Mouse (Mus musculus) MEL (cell line): ENCODE measurements around the gene Pgap3. TPM values are rescaled to one million over a fixed set of nuclear protein-coding genes. Genes with fewer than 3 reads are reported as not detected.
A peak's percentile ranks its signal among the peaks of the same experiment; 100 is the strongest.

Experiments used
- DNase-seq: peaks from one replicate; pipeline ENCODE4 v3.0.0; 2011; ENCODE audit warnings: low read depth, low spot score
- H3K27ac ChIP-seq: 2 replicates; pipeline ENCODE4 v1.5.1; 2012; ENCODE audit warnings: low read depth, mild to moderate bottlenecking, control low read depth, low read length, moderate library complexity; ENCODE audit not compliant: control insufficient read depth
- H3K27me3 ChIP-seq, 2 experiments: fragments of 150-350 bp in 1 of 2; sonication (generic) in 1 of 2; 2 replicates each; pipeline ENCODE4 v1.6.1; 2012; ENCODE audit warnings: low read length in 2 of 2, mild to moderate bottlenecking in 2 of 2, improper control_type of control experiment in 1 of 2, moderate library complexity in 1 of 2; ENCODE audit not compliant: insufficient read depth in 2 of 2, control insufficient read depth in 1 of 2
- H3K36me3 ChIP-seq, 2 experiments: 2 replicates each; pipeline ENCODE4 v1.6.1; 2012 to 2014; ENCODE audit warnings: low read length in 2 of 2, improper control_type of control experiment in 1 of 2, inconsistent platforms in 1 of 2, mild to moderate bottlenecking in 1 of 2; ENCODE audit not compliant: insufficient read depth in 2 of 2, control insufficient read depth in 1 of 2
- H3K4me1 ChIP-seq, 2 experiments: fragments of 150-350 bp in 1 of 2; sonication (generic) in 1 of 2; 2 replicates each; pipeline ENCODE4 v1.6.1; 2012; ENCODE audit warnings: low read length in 2 of 2, improper control_type of control experiment in 1 of 2, mild to moderate bottlenecking in 1 of 2; ENCODE audit not compliant: insufficient read depth in 2 of 2, control insufficient read depth in 1 of 2
- H3K4me3 ChIP-seq, 2 experiments: fragments of 150-350 bp in 1 of 2; sonication (generic) in 1 of 2; 2 replicates each; pipeline ENCODE4 v1.5.1; 2012; ENCODE audit warnings: low read depth in 2 of 2, low read length in 2 of 2, mild to moderate bottlenecking in 2 of 2, moderate library complexity in 2 of 2, control low read depth in 1 of 2, improper control_type of control experiment in 1 of 2; ENCODE audit not compliant: control insufficient read depth in 1 of 2, insufficient read depth in 1 of 2
- H3K79me2 ChIP-seq: 2 replicates; pipeline ENCODE4 v1.6.1; 2012; ENCODE audit warnings: mild to moderate bottlenecking, low read length, moderate library complexity; ENCODE audit not compliant: control insufficient read depth, poor library complexity, insufficient read depth
- H3K9ac ChIP-seq: 2 replicates; pipeline ENCODE4 v1.6.1; 2012; ENCODE audit warnings: low read depth, mild to moderate bottlenecking, control low read depth, low read length, moderate library complexity; ENCODE audit not compliant: control insufficient read depth, poor library complexity, severe bottlenecking
- H3K9me3 ChIP-seq: fragments of 150-350 bp; sonication (generic); replicated peaks from 2 replicates; pipeline ENCODE4 v1.6.1; 2012; ENCODE audit warnings: mild to moderate bottlenecking, low read length, improper control_type of control experiment, moderate library complexity; ENCODE audit not compliant: insufficient read depth
- BHLHE40 ChIP-seq: IDR thresholded peaks from 2 replicates; pipeline ENCODE4 v1.6.1; 2012; ENCODE audit warnings: low read depth, mild to moderate bottlenecking, inconsistent platforms, low read length, improper control_type of control experiment, borderline replicate concordance
- CHD1 ChIP-seq: IDR thresholded peaks from 2 replicates; pipeline ENCODE4 v1.6.1; 2012; ENCODE audit warnings: low read depth, mild to moderate bottlenecking, inconsistent platforms, low read length, improper control_type of control experiment
- CTCF ChIP-seq, 3 experiments: IDR thresholded peaks in 2 of 3; conservative IDR thresholded peaks in 1 of 3; 2 replicates each; pipeline ENCODE4 v1.5.1; 2011 to 2012; ENCODE audit warnings: low read length in 3 of 3, low read depth in 2 of 3, mild to moderate bottlenecking in 2 of 3, improper control_type of control experiment in 1 of 3, inconsistent platforms in 1 of 3, mixed read lengths in 1 of 3, moderate library complexity in 1 of 3; ENCODE audit not compliant: control insufficient read depth in 1 of 3, insufficient read depth in 1 of 3, poor library complexity in 1 of 3, severe bottlenecking in 1 of 3
- E2F4 ChIP-seq: IDR thresholded peaks from 2 replicates; pipeline ENCODE4 v1.6.1; 2011; ENCODE audit warnings: low read depth, low read length, improper control_type of control experiment, borderline replicate concordance
- GABPA ChIP-seq: IDR thresholded peaks from 2 replicates; pipeline ENCODE4 v1.6.1; 2012; ENCODE audit warnings: low read depth, mild to moderate bottlenecking, inconsistent platforms, low read length, improper control_type of control experiment, moderate library complexity
- GATA1 ChIP-seq: IDR thresholded peaks from 2 replicates; pipeline ENCODE4 v1.6.1; 2011; ENCODE audit warnings: low read depth, low read length, improper control_type of control experiment
- JUND ChIP-seq: IDR thresholded peaks from 2 replicates; pipeline ENCODE4 v1.6.1; 2011; ENCODE audit warnings: low read depth, mild to moderate bottlenecking, improper control_type of control experiment, low read length
- KAT2A ChIP-seq: conservative IDR thresholded peaks from 2 replicates; pipeline ENCODE4 v1.6.1; 2012; ENCODE audit warnings: low read depth, low read length, improper control_type of control experiment, inconsistent platforms
- MAFK ChIP-seq: IDR thresholded peaks from 2 replicates; pipeline ENCODE4 v1.6.1; 2011; ENCODE audit warnings: low read depth, mild to moderate bottlenecking, low read length, improper control_type of control experiment, borderline replicate concordance
- MAZ ChIP-seq: IDR thresholded peaks from 2 replicates; pipeline ENCODE4 v1.6.1; 2012; ENCODE audit warnings: low read depth, mild to moderate bottlenecking, inconsistent platforms, low read length, improper control_type of control experiment
- MEF2A ChIP-seq: IDR thresholded peaks from 2 replicates; pipeline ENCODE4 v1.6.1; 2014; ENCODE audit warnings: low read depth, mild to moderate bottlenecking, inconsistent platforms, low read length, improper control_type of control experiment; ENCODE audit not compliant: poor library complexity, insufficient replicate concordance, severe bottlenecking; ENCODE audit errors: extremely low read depth
- NRF1 ChIP-seq: IDR thresholded peaks from 2 replicates; pipeline ENCODE4 v1.6.1; 2014; ENCODE audit warnings: low read depth, mild to moderate bottlenecking, inconsistent platforms, low read length, improper control_type of control experiment, moderate library complexity; ENCODE audit not compliant: poor library complexity, insufficient read depth, severe bottlenecking
- POLR2A ChIP-seq, 2 experiments: IDR thresholded peaks; 2 replicates each; pipeline ENCODE4 v1.6.1; 2011 to 2012; ENCODE audit warnings: low read length in 2 of 2, mild to moderate bottlenecking in 2 of 2, control low read depth in 1 of 2, improper control_type of control experiment in 1 of 2, low read depth in 1 of 2, moderate library complexity in 1 of 2; ENCODE audit not compliant: control insufficient read depth in 1 of 2, insufficient read depth in 1 of 2, poor library complexity in 1 of 2
- POLR2AphosphoS2 ChIP-seq: IDR thresholded peaks from 2 replicates; pipeline ENCODE4 v1.6.1; 2011; ENCODE audit warnings: low read length, improper control_type of control experiment
- POLR2AphosphoS5 ChIP-seq: IDR thresholded peaks from 2 replicates; pipeline ENCODE4 v1.6.1; 2012; ENCODE audit warnings: low read depth, borderline replicate concordance, mild to moderate bottlenecking, inconsistent platforms, low read length, moderate library complexity, mixed read lengths
- SIN3A ChIP-seq: IDR thresholded peaks from 2 replicates; pipeline ENCODE4 v1.6.1; 2012; ENCODE audit warnings: low read length, improper control_type of control experiment, inconsistent platforms
- TCF12 ChIP-seq: IDR thresholded peaks from 2 replicates; pipeline ENCODE4 v1.6.1; 2014; ENCODE audit warnings: low read depth, mild to moderate bottlenecking, inconsistent platforms, low read length, improper control_type of control experiment, moderate library complexity
- USF2 ChIP-seq, 2 experiments: IDR thresholded peaks; 2 replicates each; pipeline ENCODE4 v1.6.1; 2011 to 2012; ENCODE audit warnings: improper control_type of control experiment in 2 of 2, low read length in 2 of 2, borderline replicate concordance in 1 of 2, inconsistent platforms in 1 of 2, low read depth in 1 of 2, mild to moderate bottlenecking in 1 of 2; ENCODE audit not compliant: insufficient read depth in 1 of 2
- ZKSCAN1 ChIP-seq: IDR thresholded peaks from 2 replicates; pipeline ENCODE4 v1.6.1; 2012; ENCODE audit warnings: low read depth, mild to moderate bottlenecking, inconsistent platforms, low read length, improper control_type of control experiment, moderate library complexity
- ZNF384 ChIP-seq: IDR thresholded peaks from 2 replicates; pipeline ENCODE4 v1.6.1; 2012; ENCODE audit warnings: low read depth, mild to moderate bottlenecking, inconsistent platforms, low read length, improper control_type of control experiment
- polyA plus RNA-seq, 2 experiments: library from polyadenylated mRNA; stranded (reverse) in 1 of 2; unstranded in 1 of 2; fragments of >175 nt in 1 of 2; fragments of >200 nt in 1 of 2; gene quantifications; 2 replicates each; pipeline versions ENCODE4 v1.2.1 to v1.2.4; 2012; ENCODE audit warnings: low replicate concordance in 2 of 2, low read depth in 1 of 2; ENCODE audit not compliant: insufficient read length in 2 of 2, insufficient read depth in 1 of 2, missing spikeins in 1 of 2
- total RNA-seq: library from RNA; depleted of rRNA; stranded (reverse); fragments of 300-350 nt; gene quantifications from 2 replicates; pipeline ENCODE4 v1.2.3, GENCODE M21; 2012

Gene Pgap3
- total and polyA plus RNA-seq, 3 experiments = 7.4 to 8.4 TPM; not detected in 1

DNA sequence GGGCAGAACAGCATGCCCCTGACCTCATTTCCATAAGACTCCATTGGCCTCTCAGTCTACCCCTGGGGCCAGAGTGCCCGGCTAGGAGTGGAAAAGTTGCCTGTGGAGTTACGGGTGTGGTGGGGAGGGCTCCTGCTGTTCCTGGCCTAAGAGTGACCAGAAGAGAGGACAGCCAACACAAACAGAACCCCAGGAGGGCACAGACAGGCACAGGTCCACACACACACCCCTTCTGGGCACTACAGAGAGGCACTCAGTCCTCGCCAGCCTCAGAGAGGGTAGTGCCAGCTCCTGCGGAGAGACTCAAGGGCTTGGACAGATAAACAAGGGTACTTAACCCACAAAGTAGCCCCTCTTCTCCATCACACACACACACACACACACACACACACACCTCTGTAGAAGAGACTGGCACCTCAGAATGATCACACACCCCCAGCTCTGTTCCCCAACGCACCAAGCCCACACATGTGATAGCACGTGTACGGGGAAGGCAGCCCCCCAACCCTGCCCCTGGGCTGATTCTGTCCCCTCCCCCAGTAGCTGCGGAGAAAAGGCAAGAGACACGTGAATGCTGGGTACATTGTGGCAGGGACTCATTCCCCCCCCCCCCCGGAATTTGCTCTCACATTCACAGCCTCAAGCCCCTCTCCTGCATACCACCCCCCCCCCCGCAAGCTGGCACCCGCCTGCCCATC is 52.8 kb downstream of the Pgap3 start:
- no peak for DNase-seq
- H3K36me3 ChIP-seq = peaks cover 0 to 11% of the 10 kb centered on the region in 2 experiments; a peak in 2 of 4 replicates
- H3K27me3 ChIP-seq = no peaks in the 10 kb centered on the region
- H3K27ac ChIP-seq = no peak overlapping the region
- H3K9me3 ChIP-seq = no peaks in the 10 kb centered on the region
- peak overlapping the region; percentile 94 for H3K9ac ChIP-seq
- TF ChIP-seq TCF12 (no peak), GABPA (no peak), BHLHE40 (no peak), USF2 (IDR thresholded peaks at IDR 0.05; ENCODE audit: borderline replicate concordance in 1 of 2, insufficient read depth in 1 of 2, low read depth in 1 of 2, low read length in 2 of 2) (no peak), MAFK (no peak), GATA1 (no peak)
- TF ChIP-seq, all 39 proteins: peak for 0
- Histone ChIP-seq H3K4me1 (peaks cover 4 to 27% of the 10 kb centered on the region in 2 experiments; a peak in 3 of 4 replicates), H3K79me2 (peaks cover 5% of the 10 kb centered on the region), H3K4me3 (peak overlapping the region; percentile 85 to 97)

DNA sequence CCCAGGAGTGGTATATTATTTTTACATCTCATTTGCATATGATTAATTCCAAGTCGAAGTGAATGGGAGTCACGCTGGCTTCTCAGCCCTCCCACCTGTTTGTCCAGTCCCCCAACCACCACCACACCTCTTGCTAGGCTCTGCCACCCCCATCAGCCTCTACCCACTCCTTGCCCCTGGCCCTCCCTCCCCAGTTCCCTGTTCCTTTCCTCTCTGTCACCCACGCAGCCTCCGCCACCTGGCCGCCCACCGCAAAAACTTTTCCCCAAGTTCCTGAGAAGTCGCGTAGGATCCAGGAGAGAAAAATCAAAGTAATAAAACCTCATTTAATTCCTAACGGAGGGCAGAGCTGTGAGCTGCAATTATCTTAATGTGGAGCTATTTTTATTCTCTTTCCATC is 54.1 kb downstream of the Pgap3 start:
- TF ChIP-seq MAZ (no peak), KAT2A (no peak), MEF2A (no peak), SIN3A (0 out of 2 replicates have a peak, but pooled peaks have one; percentile 46), POLR2AphosphoS2 (no peak), CHD1 (no peak), E2F4 (no peak), CTCF (IDR thresholded peaks at IDR 0.05 in 2 of 3, conservative IDR thresholded peaks at IDR 0.05 in 1 of 3; ENCODE audit: control insufficient read depth in 1 of 3, insufficient read depth in 1 of 3, low read depth in 2 of 3, low read length in 3 of 3, poor library complexity in 1 of 3, severe bottlenecking in 1 of 3) (peak in 1 of 3 experiments; percentile 9; a peak in 1 of 6 replicates), POLR2A (IDR thresholded peaks at IDR 0.05; ENCODE audit: control insufficient read depth in 1 of 2, insufficient read depth in 1 of 2, low read depth in 1 of 2, low read length in 2 of 2, poor library complexity in 1 of 2) (no peak), JUND (no peak), NRF1 (no peak), ZNF384 (no peak), POLR2AphosphoS5 (no peak), ZKSCAN1 (no peak)
- Histone ChIP-seq H3K9me3 (no peaks in the 10 kb centered on the region), H3K4me1 (peaks cover 4 to 27% of the 10 kb centered on the region in 2 experiments; a peak in 3 of 4 replicates), H3K9ac (peak overlapping the region; percentile 41), H3K27ac (no peak overlapping the region), H3K4me3 (peak overlapping the region; percentile 54 to 66; a peak in 3 of 4 replicates), H3K36me3 (peaks cover 0 to 11% of the 10 kb centered on the region in 2 experiments; a peak in 2 of 4 replicates), H3K27me3 (no peaks in the 10 kb centered on the region), H3K79me2 (peaks cover 5% of the 10 kb centered on the region)
- DNase-seq = peak; percentile 56
